Mouse (Mus musculus) adrenal gland, adult (tissue): ENCODE results near the gene Vldlr.

Source experiments
- DNase-seq, 2 experiments: peaks; one replicate each; pipeline ENCODE4 v3.0.0; 2022 to 2023; ENCODE audit warnings: low spot score in 1 of 2; ENCODE audit not compliant: inconsistent age in 2 of 2

Vldlr gene

DNA sequence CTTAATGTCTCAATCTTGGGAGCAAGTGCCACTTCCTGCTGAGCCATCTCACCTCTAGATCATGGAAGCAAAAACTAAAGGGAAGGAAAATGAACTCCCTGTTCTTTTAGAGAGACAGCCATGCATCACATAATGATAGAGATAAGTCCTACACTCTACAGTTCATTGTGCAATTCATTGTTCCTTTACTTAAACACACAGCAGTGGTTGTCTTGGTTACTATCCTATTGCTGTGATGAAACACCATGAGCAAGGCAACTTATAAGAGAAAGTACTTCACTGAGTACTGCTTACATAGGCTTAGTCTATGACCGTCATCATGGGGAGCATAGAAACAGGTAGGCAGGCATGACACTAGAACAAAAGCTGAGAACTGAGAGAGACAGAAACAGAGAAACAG lies 12.0 kb downstream of the Vldlr start:
- no peak for DNase-seq

DNA sequence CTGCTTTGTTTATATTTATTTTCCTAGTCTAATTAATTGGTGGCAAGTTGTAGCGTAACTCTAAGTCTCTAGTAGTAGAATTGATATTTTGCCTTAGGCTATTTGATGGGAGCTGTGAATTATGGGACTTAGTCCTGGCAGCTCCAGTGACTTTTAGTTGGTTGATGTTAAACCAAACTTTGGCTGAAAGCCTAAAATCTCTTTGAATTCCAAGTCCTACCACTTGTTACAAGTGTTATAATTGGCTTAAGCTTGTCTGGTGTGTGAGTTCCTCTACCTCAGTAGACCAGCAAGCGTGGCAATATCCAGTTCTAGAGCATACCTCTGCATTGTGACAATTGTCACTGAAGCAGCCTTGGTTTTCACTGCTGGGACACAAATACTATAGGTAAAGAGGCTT lies 17.1 kb downstream of the Vldlr start:
- no peak for DNase-seq

DNA sequence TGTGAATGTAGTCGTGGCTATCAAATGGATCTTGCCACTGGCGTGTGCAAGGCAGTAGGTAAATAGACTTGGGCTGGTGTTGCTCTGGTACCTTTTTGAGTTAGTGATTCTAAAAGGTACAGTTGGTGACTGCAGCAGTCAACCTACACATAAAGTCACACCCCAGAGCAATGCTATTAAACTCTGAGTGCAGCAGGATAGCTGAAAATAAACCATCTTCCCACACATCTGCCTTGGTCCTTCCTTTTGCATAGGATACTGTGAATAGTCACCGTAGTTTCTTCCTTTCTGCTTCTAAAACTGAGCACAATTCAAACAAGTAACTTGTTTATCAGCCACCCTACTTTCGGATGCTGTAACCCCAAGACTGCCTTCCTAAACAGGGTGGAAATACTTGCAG lies 23.6 kb downstream of the Vldlr start:
- DNase-seq, result no peak

DNA sequence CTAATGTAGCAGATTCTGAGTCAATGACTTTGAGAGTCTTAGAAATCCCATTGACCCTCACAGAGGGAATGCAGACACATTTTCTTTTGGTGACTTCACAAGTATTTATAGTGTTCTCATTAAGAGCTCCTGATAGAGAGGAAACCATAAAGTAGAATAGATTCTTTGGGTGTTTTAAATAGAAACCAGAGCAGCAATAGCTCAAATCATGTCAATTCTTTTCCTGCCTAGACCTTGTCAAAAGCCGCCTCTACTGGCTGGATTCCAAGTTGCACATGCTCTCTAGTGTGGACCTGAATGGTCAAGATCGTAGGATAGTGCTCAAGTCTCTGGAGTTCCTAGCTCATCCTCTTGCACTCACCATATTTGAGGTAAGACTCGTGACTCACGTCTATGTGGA lies 27.2 kb downstream of the Vldlr start:
- DNase-seq, result no peak

DNA sequence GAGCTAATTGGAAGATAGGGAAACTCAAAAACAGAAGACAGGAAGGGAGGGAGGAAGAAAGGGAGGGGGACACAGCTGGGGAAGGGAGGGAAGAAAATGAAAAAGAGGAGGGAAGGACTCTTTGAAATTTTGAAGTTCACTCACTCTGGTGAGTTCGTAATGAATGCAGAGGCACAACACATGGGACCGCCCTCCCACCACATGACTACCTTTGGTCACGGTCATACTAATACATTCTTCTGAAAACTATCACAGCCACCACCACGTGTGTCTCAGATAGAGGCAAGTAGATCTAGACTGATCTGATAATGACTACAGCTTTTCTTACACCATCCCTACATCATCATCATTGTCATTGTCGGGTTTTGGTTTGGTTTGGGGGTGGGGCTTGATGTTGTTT lies 38.5 kb downstream of the Vldlr start:
- no peak for DNase-seq

DNA sequence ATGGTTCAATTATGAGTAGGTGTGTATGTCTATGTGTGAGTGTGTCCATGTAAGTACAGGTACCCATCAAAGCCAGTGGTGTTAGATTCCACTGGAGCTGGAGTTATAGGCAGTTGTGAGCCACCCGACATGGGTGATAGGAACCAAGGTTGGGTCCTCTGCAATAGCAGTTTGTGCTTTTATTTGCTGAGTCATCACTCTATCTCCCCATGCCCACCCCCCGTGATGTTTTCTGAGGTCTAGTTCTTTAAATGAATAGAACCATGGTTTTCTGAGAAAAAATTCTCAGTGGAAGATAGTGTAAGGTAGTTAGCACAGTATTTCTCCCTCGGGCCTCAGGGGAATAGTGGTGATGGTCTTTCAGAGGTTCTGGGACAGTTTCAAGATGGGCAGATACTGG lies 39.4 kb downstream of the Vldlr start:
- no peak for DNase-seq

DNA sequence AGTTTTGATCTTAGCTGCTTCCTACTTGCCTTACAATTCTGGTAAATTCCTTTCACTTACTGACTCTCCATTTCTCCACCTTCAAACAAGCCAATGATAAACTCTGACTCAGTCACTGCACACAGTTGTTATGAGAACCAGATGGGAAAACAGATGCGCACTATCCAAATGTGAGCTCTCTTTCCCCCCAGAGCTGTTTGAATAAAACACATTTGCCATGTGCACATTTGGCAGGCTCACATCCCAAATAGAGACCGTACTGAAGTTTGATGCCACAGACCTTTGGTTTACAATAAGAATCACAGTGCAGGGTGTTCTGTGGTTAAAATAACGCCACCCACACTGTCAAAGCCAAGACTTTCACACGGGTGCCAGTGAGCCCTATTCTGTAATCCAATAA lies 43.8 kb downstream of the Vldlr start:
- no peak for DNase-seq

DNA sequence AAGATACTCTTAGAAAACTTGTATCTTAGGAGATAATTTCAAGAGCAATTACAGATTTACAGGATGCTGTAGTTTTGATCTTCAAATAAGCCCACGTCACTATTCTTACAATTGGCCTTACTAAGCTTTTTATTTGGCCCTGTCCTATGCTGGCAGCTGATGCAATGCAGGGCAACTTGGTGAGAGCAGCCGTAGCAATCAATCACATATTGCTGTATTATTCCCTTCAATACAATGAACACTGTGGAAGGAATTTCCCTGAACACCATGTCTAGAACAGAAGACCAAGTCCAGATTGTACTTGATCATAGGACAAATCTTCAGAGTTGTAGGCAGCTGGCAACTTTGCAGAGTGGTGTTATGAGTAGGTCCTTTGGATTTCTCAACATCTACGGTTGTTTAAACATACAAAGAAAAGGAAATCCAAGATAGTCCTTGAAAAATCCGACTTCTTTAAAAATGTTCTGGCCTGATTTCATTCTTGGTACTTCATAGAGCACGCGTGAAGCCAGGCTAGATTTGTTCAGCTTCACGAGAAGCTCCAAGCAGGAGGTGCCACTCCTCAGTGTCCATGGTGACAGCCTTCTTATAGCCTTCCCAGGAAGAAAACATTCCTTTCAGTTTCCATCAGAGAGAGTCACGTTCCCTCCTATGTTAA lies 44.5 kb downstream of the Vldlr start:
- DNase-seq, result peak in 1 of 2 experiments; percentile 71

DNA sequence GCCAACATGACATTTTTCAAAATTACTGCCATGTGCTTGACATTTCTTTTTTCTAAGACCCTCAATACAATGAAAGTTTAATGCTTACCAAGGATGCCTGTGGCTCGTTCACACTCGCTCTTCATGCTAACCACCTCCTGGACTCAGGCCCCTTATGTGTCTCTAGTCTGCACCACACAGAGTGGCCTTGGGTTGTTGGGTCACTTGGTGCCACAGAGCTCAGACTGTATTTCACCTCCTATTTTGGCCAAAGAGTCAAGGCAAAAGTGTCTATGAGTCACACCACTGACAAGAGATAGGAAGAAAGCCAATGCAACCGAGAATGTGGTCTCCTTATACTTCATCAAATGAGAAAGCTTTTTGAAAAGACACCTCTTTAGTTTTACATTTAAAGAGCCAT lies 45.9 kb downstream of the Vldlr start:
- DNase-seq, result peak; percentile 76 to 86

DNA sequence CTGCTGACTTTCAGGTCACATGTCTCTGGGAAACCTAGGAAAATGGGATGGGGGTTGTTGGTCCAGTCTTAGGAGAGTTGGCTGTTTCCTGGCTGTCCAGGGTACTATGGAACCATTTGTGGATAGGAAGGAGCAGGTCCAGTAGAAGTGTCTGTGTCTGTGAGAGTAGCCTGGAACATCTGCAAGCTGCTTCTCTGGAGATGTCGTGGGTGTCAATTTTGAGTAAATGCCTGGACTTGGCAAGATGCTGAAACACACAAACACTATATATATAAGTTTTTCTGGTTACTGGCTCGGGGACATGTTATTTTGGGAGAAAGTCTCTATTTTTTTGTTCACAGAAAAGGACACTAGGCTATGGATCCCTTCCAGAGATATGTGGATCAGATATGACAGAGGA lies 57.1 kb downstream of the Vldlr start:
- no peak for DNase-seq

DNA sequence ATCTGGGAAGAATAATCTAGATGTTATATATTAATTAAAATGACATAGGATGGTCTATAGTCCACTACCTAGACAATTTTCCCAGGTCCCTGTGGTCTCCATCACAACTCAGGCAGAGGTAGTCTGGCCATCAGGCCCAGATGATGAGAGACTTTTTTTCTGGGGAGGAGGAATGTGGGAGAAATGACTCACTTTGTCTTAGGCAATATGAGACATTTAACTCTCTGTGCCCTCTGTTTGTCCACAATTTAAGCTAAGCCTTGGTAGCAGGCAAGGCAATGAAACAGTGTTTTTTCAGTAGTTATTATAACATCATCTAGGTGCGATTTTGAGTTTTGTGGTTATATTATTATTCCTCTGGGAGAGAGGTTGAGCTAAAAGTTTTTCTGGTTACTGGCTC lies 58.1 kb downstream of the Vldlr start:
- DNase-seq, result peak in 1 of 2 experiments; percentile 30

DNA sequence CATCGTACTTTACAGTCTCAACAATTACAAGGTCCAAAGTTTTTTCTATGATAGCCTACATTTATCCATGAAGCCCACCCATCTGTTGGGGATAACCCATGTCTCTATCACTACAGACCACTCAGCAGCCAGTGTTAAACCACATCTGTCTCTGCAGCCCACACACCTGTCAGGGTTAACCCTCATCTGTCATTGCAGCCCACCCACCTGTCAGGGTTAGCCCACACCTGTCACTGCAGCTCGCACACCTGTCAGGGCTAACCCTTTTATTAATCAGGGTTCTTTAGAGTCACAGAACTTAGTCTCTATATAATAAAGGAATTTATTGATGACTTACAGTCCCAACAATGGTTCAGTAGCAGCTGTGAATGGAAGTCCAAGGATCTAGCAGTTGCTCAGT lies 62.9 kb downstream of the Vldlr start:
- no peak for DNase-seq
